Mouse (Mus musculus) midbrain, embryonic 14.5 days (tissue): Measurements from ENCODE around the gene Wnt6. TPM values are rescaled to one million over a fixed set of nuclear protein-coding genes. Genes with fewer than 3 reads are reported as not detected.
"Not testable (repeated sequence)": the region's sequence is repeated elsewhere in the genome, so short reads cannot be mapped to it uniquely, and the experiment has no call there.

Source experiments
- ATAC-seq: fragments of 200-750 bp; cut with Nextera tagmentation; 2 replicates; pipeline ENCODE4 v1.8.0; 2017; ENCODE audit warnings: moderate number of reproducible peaks, moderate library complexity; ENCODE audit not compliant: low FRiP score, low TSS enrichment
- DNase-seq: peaks from one replicate; pipeline ENCODE4 v3.0.0-alpha.2; 2015
- H3K27ac ChIP-seq: fragments of 300-500 bp; sonication (generic); replicated peaks from 2 replicates; pipeline ENCODE4 v1.5.1; 2014; ENCODE audit warnings: mild to moderate bottlenecking, low read depth, low read length, moderate library complexity
- H3K27me3 ChIP-seq: fragments of 300-500 bp; sonication (generic); 2 replicates; pipeline ENCODE4 v1.6.1; 2014; ENCODE audit warnings: low read length, control low read depth, mixed read lengths; ENCODE audit not compliant: control insufficient read depth, insufficient read depth
- H3K36me3 ChIP-seq: fragments of 300-500 bp; sonication (generic); 2 replicates; pipeline ENCODE4 v1.6.1; 2014; ENCODE audit warnings: low read length, control low read depth; ENCODE audit not compliant: control insufficient read depth, insufficient read depth
- H3K4me1 ChIP-seq: fragments of 300-500 bp; sonication (generic); 2 replicates; pipeline ENCODE4 v1.6.1; 2014; ENCODE audit warnings: mild to moderate bottlenecking, antibody characterized with exemption, low read length, control low read depth; ENCODE audit not compliant: control insufficient read depth, insufficient read depth
- H3K4me2 ChIP-seq: fragments of 300-500 bp; sonication (generic); 2 replicates; pipeline ENCODE4 v1.6.1; 2014; ENCODE audit warnings: mild to moderate bottlenecking, low read length, moderate library complexity
- H3K4me3 ChIP-seq: fragments of 300-500 bp; sonication (generic); replicated peaks from 2 replicates; pipeline ENCODE4 v1.5.1; 2014; ENCODE audit warnings: low read depth, low read length
- H3K9ac ChIP-seq: fragments of 300-500 bp; sonication (generic); replicated peaks from 2 replicates; pipeline ENCODE4 v1.6.1; 2014; ENCODE audit warnings: mild to moderate bottlenecking, low read length, moderate library complexity
- H3K9me3 ChIP-seq: fragments of 300-500 bp; sonication (generic); 2 replicates; pipeline ENCODE4 v1.6.1; 2016; ENCODE audit warnings: low read length, control low read depth, mixed read lengths; ENCODE audit not compliant: control insufficient read depth
- WGBS: fragments of 180-500 bp; shearing (Covaris S2); extraction: QIAGEN DNeasy Blood & Tissue Kit; methylation state at CpG from one replicate; pipeline ENCODE4 v1.1.7; 2014; 5-methylcytosine and 5-hydroxymethylcytosine counted together
- polyA plus RNA-seq: library from polyadenylated mRNA; unstranded; fragments of >200 nt; fragmentation: Nextera tagmentation; extraction: Ambion mirVana; gene quantifications from 2 replicates; pipeline ENCODE4 v1.2.1, GENCODE M21; 2014

Wnt6 gene
- polyA plus RNA-seq, 1 experiment from 2014 or later, result 2.7 TPM

DNA sequence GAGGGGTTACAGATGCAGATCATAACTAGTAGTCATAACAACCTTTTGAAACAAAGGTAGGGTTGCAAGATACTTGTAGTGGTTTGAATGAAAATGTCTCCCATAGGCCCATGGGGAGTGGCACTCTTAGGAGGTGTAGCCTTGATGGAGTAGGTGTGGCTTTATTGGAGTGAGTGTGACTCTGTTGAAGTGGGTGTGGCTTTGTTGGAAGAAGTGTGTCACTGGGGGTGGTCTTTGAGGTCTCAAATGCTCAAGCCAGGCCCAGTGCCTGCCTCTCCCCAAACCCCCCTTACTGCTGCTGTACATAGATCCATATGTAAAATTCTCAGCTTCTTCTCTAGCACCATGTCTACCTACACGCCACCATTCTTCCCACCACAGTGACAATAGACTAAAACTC, 46.8 kb downstream of the Wnt6 start:
- WGBS, result 98% methylated on average over 1 of the region's 1 CpGs
- ATAC-seq (no peak), DNase-seq (no peak)
- H3K9ac ChIP-seq, result no peak overlapping the region
- H3K9me3 ChIP-seq, result no peaks in the 10 kb centered on the region
- no peak overlapping the region for H3K27ac ChIP-seq
- H3K4me1 ChIP-seq, result peaks cover 13% of the 10 kb centered on the region; the same call in 1 of the 2 replicates
- H3K36me3 ChIP-seq, result no peaks in the 10 kb centered on the region
- no peaks in the 10 kb centered on the region for H3K27me3 ChIP-seq
- no peak overlapping the region for H3K4me2 ChIP-seq
- H3K4me3 ChIP-seq, result no peak overlapping the region

DNA sequence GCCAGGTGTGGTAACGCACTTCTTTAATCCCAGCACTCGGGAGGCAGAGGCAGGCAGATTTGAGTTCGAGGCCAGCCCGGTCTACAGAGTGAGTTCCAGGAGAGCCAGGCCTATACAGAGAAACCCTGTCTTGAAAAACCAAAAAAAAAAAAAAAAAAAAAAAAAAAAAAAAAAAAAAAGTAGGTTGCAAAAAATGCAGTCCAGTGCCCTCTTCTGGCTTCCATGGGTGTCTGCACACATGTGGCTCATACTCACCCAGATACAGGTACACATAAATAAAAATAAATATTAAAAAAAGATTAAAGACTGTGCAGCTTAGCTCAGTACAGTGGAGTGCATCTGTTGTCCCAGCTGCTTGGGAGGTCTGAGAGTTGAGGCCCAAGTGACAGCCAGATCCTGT, 51.9 kb downstream of the Wnt6 start:
- not testable (repeated sequence) for DNase-seq, H3K4me2 ChIP-seq, H3K27me3 ChIP-seq, H3K4me1 ChIP-seq, ATAC-seq, H3K9me3 ChIP-seq, H3K36me3 ChIP-seq, H3K9ac ChIP-seq, H3K4me3 ChIP-seq, H3K27ac ChIP-seq
- 95% methylated on average over 4 of the region's 4 CpGs for WGBS

GRCm38 (mm10) chr1:74824518-74825302, 53.0 kb downstream of the Wnt6 start:
- no peaks in the 10 kb centered on the region for H3K9me3 ChIP-seq
- no peaks in the 10 kb centered on the region for H3K36me3 ChIP-seq
- H3K9ac ChIP-seq, result peak overlapping the region; percentile 20; the same call in 1 of the 2 replicates
- peaks cover 5% of the 10 kb centered on the region for H3K4me1 ChIP-seq
- ATAC-seq (0 out of 2 replicates have a peak, but pooled peaks have one; percentile 24), DNase-seq (peak; percentile 62)
- peak overlapping the region; percentile 57; the same call in 1 of the 2 replicates for H3K27ac ChIP-seq
- 3% methylated on average over 14 of the region's 14 CpGs for WGBS
- H3K4me2 ChIP-seq, result no peak overlapping the region
- H3K27me3 ChIP-seq, result no peaks in the 10 kb centered on the region
- no peak overlapping the region for H3K4me3 ChIP-seq

DNA sequence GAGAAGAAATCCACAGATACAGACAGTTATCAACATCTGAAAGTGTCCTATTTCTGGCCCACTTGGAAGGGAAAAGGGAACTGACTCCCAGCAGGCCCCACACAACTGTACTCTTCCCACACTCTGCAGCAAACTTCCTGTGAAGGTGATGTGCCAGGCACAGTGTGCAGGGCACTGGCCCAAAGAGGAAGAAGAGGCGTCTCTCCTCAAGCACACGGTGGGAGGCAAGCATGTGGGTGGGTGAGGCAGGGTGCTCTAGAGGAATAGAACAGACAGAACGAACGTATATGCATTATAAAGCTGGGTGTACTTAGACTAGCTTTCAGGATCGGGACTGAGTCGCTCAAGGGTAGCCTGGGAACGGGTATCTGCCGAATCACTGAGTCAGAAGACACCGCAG, 58.4 kb downstream of the Wnt6 start:
- 87% methylated on average over 9 of the region's 9 CpGs for WGBS
- Histone ChIP-seq H3K27ac (no peak overlapping the region), H3K4me1 (peaks cover 2% of the 10 kb centered on the region), H3K9ac (no peak overlapping the region), H3K9me3 (no peaks in the 10 kb centered on the region), H3K4me3 (no peak overlapping the region), H3K36me3 (no peaks in the 10 kb centered on the region), H3K27me3 (no peaks in the 10 kb centered on the region), H3K4me2 (no peak overlapping the region)
- no peak for ATAC-seq
- DNase-seq, result no peak

DNA sequence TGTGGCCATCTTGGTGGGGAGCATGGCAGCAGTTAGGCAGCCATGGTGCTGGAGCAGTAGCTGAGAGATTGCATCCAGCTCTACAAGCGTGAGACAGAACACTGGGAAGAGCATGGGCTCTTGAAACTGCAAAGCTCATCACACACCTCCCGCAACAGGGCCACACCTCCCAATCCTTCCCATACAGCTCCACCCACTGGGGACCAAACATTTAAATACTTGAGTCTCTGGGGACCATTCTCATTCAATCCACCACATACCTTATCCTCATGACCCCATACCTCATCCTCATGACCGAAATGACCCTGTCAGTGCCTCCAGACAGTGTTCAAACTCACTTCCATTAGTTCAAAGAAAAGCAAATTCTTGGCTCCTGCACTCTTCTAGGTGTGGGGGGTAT, 61.6 kb downstream of the Wnt6 start:
- no peaks in the 10 kb centered on the region for H3K4me1 ChIP-seq
- DNase-seq, result no peak
- ATAC-seq, result no peak
- WGBS, result 92% methylated on average over 3 of the region's 3 CpGs
- H3K27me3 ChIP-seq, result no peaks in the 10 kb centered on the region
- H3K4me2 ChIP-seq, result no peak overlapping the region
- no peaks in the 10 kb centered on the region for H3K9me3 ChIP-seq
- no peak overlapping the region for H3K4me3 ChIP-seq
- no peak overlapping the region for H3K9ac ChIP-seq
- no peak overlapping the region for H3K27ac ChIP-seq
- no peaks in the 10 kb centered on the region for H3K36me3 ChIP-seq

Other genes starting within 250 kb of the Wnt6 start
- gene Plcd4, start 229.0 kb upstream of the Wnt6 start, polyA plus RNA-seq, result 4.4 and 6.2 TPM in 2 replicates
- 26.7 and 33.1 TPM in 2 replicates for gene Usp37, start 227.6 kb upstream of the Wnt6 start, polyA plus RNA-seq
- 8.9 and 9.7 TPM in 2 replicates for gene Zfp142, start 183.6 kb upstream of the Wnt6 start, polyA plus RNA-seq
- 20.8 and 22.5 TPM in 2 replicates for gene Bcs1l, start 183.6 kb upstream of the Wnt6 start, polyA plus RNA-seq
- gene Rnf25, start 170.5 kb upstream of the Wnt6 start, polyA plus RNA-seq, result 9.8 and 30.4 TPM in 2 replicates
- 15.8 and 19.7 TPM in 2 replicates for gene Stk36, start 170.4 kb upstream of the Wnt6 start, polyA plus RNA-seq
- 10.4 and 20.1 TPM in 2 replicates for gene Ttll4, start 110.1 kb upstream of the Wnt6 start, polyA plus RNA-seq
- 0.53 and 2.1 TPM in 2 replicates for gene Cyp27a1, start 58.3 kb upstream of the Wnt6 start, polyA plus RNA-seq
- gene Prkag3, start 22.7 kb upstream of the Wnt6 start, polyA plus RNA-seq, result not detected in 2 replicates
- gene Wnt10a, start 19.6 kb downstream of the Wnt6 start, polyA plus RNA-seq, result 0.11 and 0.36 TPM in 2 replicates
- gene Cdk5r2, start 83.0 kb downstream of the Wnt6 start, polyA plus RNA-seq, result 16.5 and 29.9 TPM in 2 replicates
- gene Fev, start 113.5 kb downstream of the Wnt6 start, polyA plus RNA-seq, result 3.0 and 3.3 TPM in 2 replicates
- gene Cryba2, start 121.3 kb downstream of the Wnt6 start, polyA plus RNA-seq, result 0.77 TPM in 1 of 2 replicates, not detected in the other
- gene Cfap65, start 163.7 kb downstream of the Wnt6 start, polyA plus RNA-seq, result 0.13 and 0.34 TPM in 2 replicates
- 0.16 TPM in 1 of 2 replicates, not detected in the other for gene Ihh, start 179.8 kb downstream of the Wnt6 start, polyA plus RNA-seq